Mouse (Mus musculus): ENCODE data around the gene Fto. TPM values are rescaled to one million over a fixed set of nuclear protein-coding genes. Genes with fewer than 3 reads are reported as not detected.

The Fto gene
- polyA plus RNA-seq, 1 experiment from 2014 or later = 94.8 TPM

GRCm38 (mm10) chr8:91530656-91531055 lies 217.3 kb downstream of the Fto start:
- Histone ChIP-seq H3K27me3 (ENCODE audit: control insufficient read depth, insufficient read depth, low read length) (no peaks in the 10 kb centered on the region; the same call in 1 of the 2 replicates), H3K9ac (replicated peaks; ENCODE audit: low read length) (no peak overlapping the region), H3K4me1 (ENCODE audit: control insufficient read depth, insufficient read depth, low read length) (peaks cover 3% of the 10 kb centered on the region), H3K9me3 (replicated peaks; ENCODE audit: control insufficient read depth, low read length) (no peaks in the 10 kb centered on the region), H3K36me3 (replicated peaks; ENCODE audit: control insufficient read depth, insufficient read depth, low read depth, low read length) (no peaks in the 10 kb centered on the region), H3K4me2 (ENCODE audit: low read depth, low read length) (no peak overlapping the region), H3K27ac (replicated peaks; ENCODE audit: low read depth, low read length) (no peak overlapping the region), H3K4me3 (ENCODE audit: low read depth, low read length) (no peak overlapping the region)
- ATAC-seq (replicated peaks; ENCODE audit: insufficient number of reproducible peaks, low FRiP score, low TSS enrichment, low read depth) = no peak
- WGBS = 83% methylated on average over 8 of the region's 8 CpGs
- no peak for DNase-seq (ENCODE audit: low spot score)

DNA sequence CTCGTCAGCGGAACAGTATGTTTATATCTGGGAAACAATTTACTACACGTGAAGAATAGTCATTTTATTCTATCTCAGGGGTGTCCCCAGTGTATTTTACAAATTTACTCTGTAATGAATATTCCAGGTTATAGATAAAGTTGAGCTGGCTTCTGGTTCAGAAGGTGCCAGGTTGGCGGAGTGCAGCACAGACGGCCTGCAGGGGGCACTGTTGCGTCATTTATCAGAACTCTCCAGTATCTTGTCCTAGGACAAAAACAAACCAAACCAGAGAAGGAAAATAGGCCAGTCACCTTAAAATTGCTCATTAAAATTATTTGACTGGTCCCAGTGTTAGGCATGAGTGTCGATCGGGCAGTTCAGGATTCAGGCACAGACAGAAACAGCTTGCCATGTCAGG lies 218.6 kb downstream of the Fto start:
- no peak overlapping the region for H3K4me2 ChIP-seq (ENCODE audit: low read depth, low read length)
- no peaks in the 10 kb centered on the region for H3K36me3 ChIP-seq (replicated peaks; ENCODE audit: control insufficient read depth, insufficient read depth, low read depth, low read length)
- H3K27me3 ChIP-seq (ENCODE audit: control insufficient read depth, insufficient read depth, low read length) = no peaks in the 10 kb centered on the region; the same call in 1 of the 2 replicates
- 20% methylated on average over 8 of the region's 8 CpGs for WGBS
- DNase-seq (ENCODE audit: low spot score) = peak; percentile 81
- no peak overlapping the region for H3K9ac ChIP-seq (replicated peaks; ENCODE audit: low read length)
- no peaks in the 10 kb centered on the region for H3K9me3 ChIP-seq (replicated peaks; ENCODE audit: control insufficient read depth, low read length)
- H3K4me3 ChIP-seq (ENCODE audit: low read depth, low read length) = no peak overlapping the region
- no peak; the same call in 1 of the 2 replicates for ATAC-seq (replicated peaks; ENCODE audit: insufficient number of reproducible peaks, low FRiP score, low TSS enrichment, low read depth)
- peaks cover 3% of the 10 kb centered on the region for H3K4me1 ChIP-seq (ENCODE audit: control insufficient read depth, insufficient read depth, low read length)
- H3K27ac ChIP-seq (replicated peaks; ENCODE audit: low read depth, low read length) = no peak overlapping the region

DNA sequence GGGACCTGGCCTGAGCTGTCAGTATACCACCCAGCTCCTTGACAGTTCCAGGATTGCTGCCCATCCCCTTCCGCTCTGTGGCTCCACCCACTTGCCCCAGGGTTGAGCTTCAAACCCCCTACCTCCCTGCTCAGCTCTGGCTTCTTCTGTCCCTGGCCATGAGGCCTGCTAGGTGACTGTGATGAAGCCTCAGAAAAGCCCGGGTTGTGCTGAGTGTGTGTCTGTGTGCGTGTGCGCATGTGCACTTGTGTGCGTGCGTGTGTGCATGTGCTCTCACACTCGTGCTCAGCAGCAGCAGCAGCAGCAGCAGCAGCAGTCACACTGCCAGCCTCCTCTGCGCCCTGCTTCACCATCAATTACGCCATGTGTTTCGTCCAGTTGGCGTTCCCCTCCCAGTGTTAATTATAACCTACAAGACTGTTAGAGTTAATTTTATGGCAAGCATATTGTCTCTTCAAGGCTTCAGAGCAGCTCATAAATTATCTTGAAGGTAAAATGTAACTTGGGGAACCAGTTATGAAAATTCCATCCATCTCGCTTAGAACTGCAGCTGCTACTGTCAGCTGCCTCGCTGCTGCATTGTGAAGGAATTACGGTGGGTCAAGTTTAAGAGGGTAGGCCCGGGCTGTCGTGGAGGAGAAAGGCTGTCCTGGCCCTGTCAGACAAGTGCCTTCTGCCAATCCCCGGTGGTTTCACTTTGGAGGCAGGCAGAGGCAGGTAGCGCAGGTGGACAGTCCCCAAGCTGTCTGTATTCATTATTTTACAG lies 219.5 kb downstream of the Fto start:
- Histone ChIP-seq H3K4me3 (ENCODE audit: low read depth, low read length) (no peak overlapping the region), H3K9me3 (replicated peaks; ENCODE audit: control insufficient read depth, low read length) (no peaks in the 10 kb centered on the region), H3K4me1 (ENCODE audit: control insufficient read depth, insufficient read depth, low read length) (peaks cover 3% of the 10 kb centered on the region), H3K9ac (replicated peaks; ENCODE audit: low read length) (no peak overlapping the region), H3K36me3 (replicated peaks; ENCODE audit: control insufficient read depth, insufficient read depth, low read depth, low read length) (no peaks in the 10 kb centered on the region), H3K27ac (replicated peaks; ENCODE audit: low read depth, low read length) (0 out of 2 replicates have a peak overlapping the region, but pooled peaks have one; percentile 11), H3K27me3 (ENCODE audit: control insufficient read depth, insufficient read depth, low read length) (no peaks in the 10 kb centered on the region), H3K4me2 (ENCODE audit: low read depth, low read length) (no peak overlapping the region)
- ATAC-seq (replicated peaks; ENCODE audit: insufficient number of reproducible peaks, low FRiP score, low TSS enrichment, low read depth) (0 out of 2 replicates have a peak, but pooled peaks have one; percentile 51), DNase-seq (ENCODE audit: low spot score) (no peak)
- WGBS = 68% methylated on average over 18 of the region's 18 CpGs

GRCm38 (mm10) chr8:91534752-91535151 lies 221.4 kb downstream of the Fto start:
- Histone ChIP-seq H3K27me3 (ENCODE audit: control insufficient read depth, insufficient read depth, low read length) (no peaks in the 10 kb centered on the region), H3K36me3 (replicated peaks; ENCODE audit: control insufficient read depth, insufficient read depth, low read depth, low read length) (no peaks in the 10 kb centered on the region), H3K9me3 (replicated peaks; ENCODE audit: control insufficient read depth, low read length) (no peaks in the 10 kb centered on the region), H3K4me1 (ENCODE audit: control insufficient read depth, insufficient read depth, low read length) (peaks cover 3% of the 10 kb centered on the region), H3K9ac (replicated peaks; ENCODE audit: low read length) (no peak overlapping the region), H3K4me2 (ENCODE audit: low read depth, low read length) (no peak overlapping the region), H3K4me3 (ENCODE audit: low read depth, low read length) (no peak overlapping the region), H3K27ac (replicated peaks; ENCODE audit: low read depth, low read length) (no peak overlapping the region)
- DNase-seq (ENCODE audit: low spot score) (no peak), ATAC-seq (replicated peaks; ENCODE audit: insufficient number of reproducible peaks, low FRiP score, low TSS enrichment, low read depth) (no peak)
- WGBS = 76% methylated on average over 5 of the region's 5 CpGs

- Histone ChIP-seq H3K27me3 (ENCODE audit: control insufficient read depth, insufficient read depth, low read length) (no peaks in the 10 kb centered on the region), H3K4me2 (ENCODE audit: low read depth, low read length) (no peak overlapping the region), H3K4me3 (ENCODE audit: low read depth, low read length) (no peak overlapping the region), H3K9me3 (replicated peaks; ENCODE audit: control insufficient read depth, low read length) (no peaks in the 10 kb centered on the region), H3K4me1 (ENCODE audit: control insufficient read depth, insufficient read depth, low read length) (no peaks in the 10 kb centered on the region; the same call in 1 of the 2 replicates), H3K9ac (replicated peaks; ENCODE audit: low read length) (no peak overlapping the region), H3K27ac (replicated peaks; ENCODE audit: low read depth, low read length) (no peak overlapping the region), H3K36me3 (replicated peaks; ENCODE audit: control insufficient read depth, insufficient read depth, low read depth, low read length) (no peaks in the 10 kb centered on the region)
- ATAC-seq (replicated peaks; ENCODE audit: insufficient number of reproducible peaks, low FRiP score, low TSS enrichment, low read depth) (no peak), DNase-seq (ENCODE audit: low spot score) (no peak)
- WGBS = 71% methylated on average over 9 of the region's 9 CpGs
These were observed 224.8 kb downstream of the Fto start for GRCm38 (mm10) chr8:91538109-91538508.

DNA sequence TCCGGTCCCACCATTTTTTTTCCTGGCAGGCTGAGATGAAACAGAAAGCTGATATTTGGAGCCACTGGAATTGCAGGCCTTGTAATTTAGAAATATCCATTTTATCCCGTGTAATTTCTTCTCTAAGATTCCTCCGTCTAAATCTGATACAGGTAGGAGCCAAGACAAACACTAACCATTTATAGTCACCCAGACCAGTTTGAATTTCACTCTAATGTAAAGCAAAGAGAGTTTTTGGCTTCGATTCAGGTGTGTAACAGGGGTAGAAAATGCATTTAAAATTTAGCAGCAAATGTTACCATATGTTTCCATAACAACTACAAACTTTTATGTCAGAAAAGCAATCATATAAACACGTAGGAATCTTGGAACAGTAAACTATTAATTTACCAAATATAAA lies 225.6 kb downstream of the Fto start:
- Histone ChIP-seq H3K4me2 (ENCODE audit: low read depth, low read length) (no peak overlapping the region), H3K4me1 (ENCODE audit: control insufficient read depth, insufficient read depth, low read length) (no peaks in the 10 kb centered on the region), H3K4me3 (ENCODE audit: low read depth, low read length) (no peak overlapping the region), H3K9ac (replicated peaks; ENCODE audit: low read length) (no peak overlapping the region), H3K36me3 (replicated peaks; ENCODE audit: control insufficient read depth, insufficient read depth, low read depth, low read length) (no peaks in the 10 kb centered on the region), H3K27me3 (ENCODE audit: control insufficient read depth, insufficient read depth, low read length) (no peaks in the 10 kb centered on the region), H3K9me3 (replicated peaks; ENCODE audit: control insufficient read depth, low read length) (no peaks in the 10 kb centered on the region), H3K27ac (replicated peaks; ENCODE audit: low read depth, low read length) (no peak overlapping the region)
- ATAC-seq (replicated peaks; ENCODE audit: insufficient number of reproducible peaks, low FRiP score, low TSS enrichment, low read depth) = no peak
- DNase-seq (ENCODE audit: low spot score) = no peak
- 66% methylated on average over 5 of the region's 5 CpGs for WGBS

GRCm38 (mm10) chr8:91539586-91539985 lies 226.3 kb downstream of the Fto start:
- 76% methylated on average over 8 of the region's 8 CpGs for WGBS
- no peaks in the 10 kb centered on the region for H3K9me3 ChIP-seq (replicated peaks; ENCODE audit: control insufficient read depth, low read length)
- no peak for DNase-seq (ENCODE audit: low spot score)
- ATAC-seq (replicated peaks; ENCODE audit: insufficient number of reproducible peaks, low FRiP score, low TSS enrichment, low read depth) = no peak
- no peaks in the 10 kb centered on the region for H3K36me3 ChIP-seq (replicated peaks; ENCODE audit: control insufficient read depth, insufficient read depth, low read depth, low read length)
- H3K9ac ChIP-seq (replicated peaks; ENCODE audit: low read length) = no peak overlapping the region
- no peak overlapping the region for H3K4me2 ChIP-seq (ENCODE audit: low read depth, low read length)
- no peak overlapping the region for H3K27ac ChIP-seq (replicated peaks; ENCODE audit: low read depth, low read length)
- no peaks in the 10 kb centered on the region for H3K4me1 ChIP-seq (ENCODE audit: control insufficient read depth, insufficient read depth, low read length)
- H3K4me3 ChIP-seq (ENCODE audit: low read depth, low read length) = no peak overlapping the region
- no peaks in the 10 kb centered on the region for H3K27me3 ChIP-seq (ENCODE audit: control insufficient read depth, insufficient read depth, low read length)

- no peak overlapping the region for H3K4me3 ChIP-seq (ENCODE audit: low read depth, low read length)
- WGBS = 74% methylated on average over 3 of the region's 3 CpGs
- H3K4me2 ChIP-seq (ENCODE audit: low read depth, low read length) = no peak overlapping the region
- no peaks in the 10 kb centered on the region for H3K27me3 ChIP-seq (ENCODE audit: control insufficient read depth, insufficient read depth, low read length)
- no peak for DNase-seq (ENCODE audit: low spot score)
- ATAC-seq (replicated peaks; ENCODE audit: insufficient number of reproducible peaks, low FRiP score, low TSS enrichment, low read depth) = no peak
- no peak overlapping the region for H3K9ac ChIP-seq (replicated peaks; ENCODE audit: low read length)
- H3K4me1 ChIP-seq (ENCODE audit: control insufficient read depth, insufficient read depth, low read length) = no peaks in the 10 kb centered on the region
- no peak overlapping the region for H3K27ac ChIP-seq (replicated peaks; ENCODE audit: low read depth, low read length)
- H3K9me3 ChIP-seq (replicated peaks; ENCODE audit: control insufficient read depth, low read length) = no peaks in the 10 kb centered on the region
- no peaks in the 10 kb centered on the region for H3K36me3 ChIP-seq (replicated peaks; ENCODE audit: control insufficient read depth, insufficient read depth, low read depth, low read length)
These were observed 227.9 kb downstream of the Fto start for GRCm38 (mm10) chr8:91541229-91541628.

All from embryonic facial prominence, embryonic 11.5 days (tissue).